Mouse (Mus musculus): ENCODE measurements around the gene Uts2b. TPM values are rescaled to one million over a fixed set of nuclear protein-coding genes. Genes with fewer than 3 reads are reported as not detected.
"Not testable (repeated sequence)": the region's sequence is repeated elsewhere in the genome, so short reads cannot be mapped to it uniquely, and the experiment has no call there.

Gene Uts2b
- polyA plus RNA-seq, 1 experiment from 2014 or later = 0.24 TPM

DNA sequence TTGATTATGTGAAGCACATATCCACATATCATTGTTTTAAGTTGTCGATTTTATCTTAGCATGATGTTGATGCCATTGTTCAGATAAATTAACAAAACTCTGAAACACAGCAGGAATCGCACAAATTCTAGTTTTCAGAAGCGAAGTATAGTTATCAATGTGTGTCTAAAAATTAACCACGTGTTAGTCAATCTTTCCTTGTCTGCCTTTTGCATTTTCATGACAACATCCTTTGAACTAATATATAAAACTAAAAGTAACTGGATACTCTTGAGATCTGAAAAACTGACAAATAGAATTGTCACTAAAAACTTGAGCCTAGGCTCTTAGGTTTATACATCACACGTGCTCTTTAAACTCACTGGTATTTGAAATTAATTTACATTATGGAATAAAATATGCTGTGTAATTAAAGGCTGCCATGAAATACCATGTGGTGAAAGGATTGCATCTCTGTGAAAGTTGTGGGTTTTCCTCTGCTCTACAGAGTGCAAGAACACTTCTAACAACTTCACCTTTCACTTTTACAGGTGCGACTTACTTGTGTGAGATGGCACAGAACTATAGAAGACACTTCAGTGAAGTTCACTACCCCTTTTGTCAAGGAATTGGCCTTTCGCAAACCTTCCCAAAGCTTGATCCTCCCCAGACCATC is 20.0 kb downstream of the Uts2b start:
- Histone ChIP-seq H3K4me1 (no peaks in the 10 kb centered on the region), H3K27ac (no peak overlapping the region), H3K9me3 (replicated peaks) (no peaks in the 10 kb centered on the region), H3K36me3 (no peaks in the 10 kb centered on the region), H3K27me3 (ENCODE audit: low read depth, poor library complexity, severe bottlenecking) (no peaks in the 10 kb centered on the region), H3K4me3 (no peak overlapping the region)
- no peak for DNase-seq (ENCODE audit: low spot score)
- 91% methylated on average over 7 of the region's 7 CpGs for WGBS

DNA sequence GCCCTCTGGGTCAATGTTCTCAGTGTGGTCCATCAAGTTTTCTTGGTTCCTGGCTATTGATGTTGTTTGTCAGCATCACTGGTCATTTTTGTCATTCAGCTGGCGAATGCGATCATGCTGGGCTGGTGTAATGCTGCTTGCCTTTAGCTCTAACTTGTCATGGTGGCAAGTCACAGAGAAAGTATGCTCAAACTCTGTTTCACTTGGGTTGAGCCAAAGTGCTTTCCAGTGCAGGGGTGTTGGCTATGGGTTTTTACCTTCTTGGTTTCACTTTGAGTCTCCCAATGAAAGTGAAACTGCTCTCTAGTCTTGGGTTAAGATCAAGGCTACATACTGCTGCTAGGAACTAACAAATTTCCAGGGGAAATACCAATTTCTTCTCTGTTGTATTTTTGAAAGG is 20.8 kb downstream of the Uts2b start:
- WGBS = 91% methylated on average over 2 of the region's 2 CpGs
- Histone ChIP-seq H3K36me3 (no peaks in the 10 kb centered on the region), H3K4me3 (no peak overlapping the region), H3K27ac (no peak overlapping the region), H3K4me1 (no peaks in the 10 kb centered on the region), H3K9me3 (replicated peaks) (no peaks in the 10 kb centered on the region), H3K27me3 (ENCODE audit: low read depth, poor library complexity, severe bottlenecking) (no peaks in the 10 kb centered on the region)
- no peak for DNase-seq (ENCODE audit: low spot score)

DNA sequence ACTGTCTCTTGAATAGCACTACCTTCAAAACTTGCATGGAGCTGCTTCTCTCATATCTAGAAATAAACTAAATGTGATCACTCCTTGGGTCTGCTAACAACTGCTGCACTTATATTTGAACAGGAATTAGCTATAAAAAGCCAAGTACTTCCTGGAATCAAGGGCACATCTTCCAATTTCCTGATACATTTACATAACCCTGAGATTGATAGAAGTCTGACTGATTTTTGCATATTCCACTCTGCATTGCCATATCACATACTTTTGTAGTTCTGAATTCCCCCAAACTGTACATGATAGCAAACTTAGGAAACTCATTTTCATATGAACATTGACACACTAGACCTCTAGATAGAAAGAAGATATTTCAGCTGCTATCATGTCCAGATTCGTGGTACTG is 21.7 kb downstream of the Uts2b start:
- Histone ChIP-seq H3K36me3 (no peaks in the 10 kb centered on the region), H3K9me3 (replicated peaks) (no peaks in the 10 kb centered on the region), H3K27ac (no peak overlapping the region), H3K27me3 (ENCODE audit: low read depth, poor library complexity, severe bottlenecking) (no peaks in the 10 kb centered on the region), H3K4me3 (no peak overlapping the region), H3K4me1 (no peaks in the 10 kb centered on the region)
- no peak for DNase-seq (ENCODE audit: low spot score)
- 72% methylated on average over 1 of the region's 1 CpGs for WGBS

DNA sequence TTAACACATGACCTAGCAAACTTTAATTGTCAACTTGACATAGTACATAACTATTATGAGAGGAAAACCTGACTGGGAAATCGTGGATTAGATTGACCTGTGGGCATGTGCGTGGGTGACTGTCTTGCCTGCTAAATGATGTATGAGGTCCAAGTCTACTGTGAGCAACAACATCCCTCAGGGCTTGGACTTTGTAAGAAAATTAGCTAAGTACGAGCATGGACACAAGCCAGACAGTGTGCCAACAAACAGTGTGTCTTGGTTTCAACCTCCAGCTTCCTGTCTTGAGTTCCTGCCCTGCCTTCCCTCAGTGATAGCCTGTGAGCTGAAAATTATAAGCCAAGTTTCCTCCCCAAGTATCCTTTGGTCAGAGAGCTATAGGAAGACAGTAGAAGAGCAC is 22.5 kb downstream of the Uts2b start:
- 77% methylated on average over 3 of the region's 3 CpGs for WGBS
- Histone ChIP-seq H3K27me3 (ENCODE audit: low read depth, poor library complexity, severe bottlenecking) (no peaks in the 10 kb centered on the region), H3K36me3 (no peaks in the 10 kb centered on the region), H3K9me3 (replicated peaks) (no peaks in the 10 kb centered on the region), H3K4me3 (no peak overlapping the region), H3K4me1 (no peaks in the 10 kb centered on the region), H3K27ac (no peak overlapping the region)
- no peak for DNase-seq (ENCODE audit: low spot score)

DNA sequence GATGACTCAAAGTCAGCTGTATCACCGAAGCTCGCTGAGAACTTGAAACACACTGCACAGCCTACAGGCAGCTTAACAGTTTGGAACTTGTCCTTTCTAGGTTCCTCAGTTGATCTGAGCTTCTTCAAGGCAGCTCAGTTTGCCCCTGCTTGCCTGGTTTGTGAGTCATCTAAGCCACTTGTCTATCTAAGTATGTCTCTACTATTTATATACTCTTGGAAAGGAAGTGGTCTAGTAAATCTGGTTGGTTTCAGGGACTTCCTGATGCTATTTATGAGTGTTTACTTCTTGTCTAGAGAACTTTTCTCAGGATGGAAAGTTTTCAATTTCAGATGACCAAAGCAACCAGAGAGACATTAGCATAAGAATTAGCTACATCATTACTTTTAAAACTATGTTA is 43.6 kb downstream of the Uts2b start:
- no peaks in the 10 kb centered on the region for H3K4me1 ChIP-seq
- no peaks in the 10 kb centered on the region for H3K36me3 ChIP-seq
- no peaks in the 10 kb centered on the region for H3K9me3 ChIP-seq (replicated peaks)
- no peak overlapping the region for H3K27ac ChIP-seq
- H3K27me3 ChIP-seq (ENCODE audit: low read depth, poor library complexity, severe bottlenecking) = no peaks in the 10 kb centered on the region
- DNase-seq (ENCODE audit: low spot score) = no peak
- WGBS = 94% methylated on average over 2 of the region's 2 CpGs
- no peak overlapping the region for H3K4me3 ChIP-seq

DNA sequence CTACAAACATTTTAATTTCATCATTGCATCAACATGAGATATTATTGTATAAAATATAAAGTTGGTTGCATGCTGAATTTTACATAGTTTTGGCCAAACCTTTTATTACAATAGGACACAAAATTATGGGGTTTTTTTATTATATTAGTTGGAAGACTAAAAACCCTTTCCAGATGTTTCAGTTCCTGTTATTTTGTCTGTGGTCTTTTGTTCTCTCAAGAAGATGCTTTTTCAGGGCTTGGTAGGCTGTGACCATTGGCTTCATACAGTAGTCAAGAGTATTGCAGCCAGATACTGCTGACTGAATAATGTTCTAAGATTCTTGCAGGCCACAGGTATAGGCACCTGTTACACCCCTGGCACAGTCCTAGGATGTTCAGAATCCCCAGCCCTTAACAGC is 48.0 kb downstream of the Uts2b start:
- no peak overlapping the region for H3K4me3 ChIP-seq
- no peak overlapping the region for H3K27ac ChIP-seq
- no peaks in the 10 kb centered on the region for H3K27me3 ChIP-seq (ENCODE audit: low read depth, poor library complexity, severe bottlenecking)
- no peaks in the 10 kb centered on the region for H3K4me1 ChIP-seq
- no peaks in the 10 kb centered on the region for H3K9me3 ChIP-seq (replicated peaks)
- DNase-seq (ENCODE audit: low spot score) = no peak
- no peaks in the 10 kb centered on the region for H3K36me3 ChIP-seq

DNA sequence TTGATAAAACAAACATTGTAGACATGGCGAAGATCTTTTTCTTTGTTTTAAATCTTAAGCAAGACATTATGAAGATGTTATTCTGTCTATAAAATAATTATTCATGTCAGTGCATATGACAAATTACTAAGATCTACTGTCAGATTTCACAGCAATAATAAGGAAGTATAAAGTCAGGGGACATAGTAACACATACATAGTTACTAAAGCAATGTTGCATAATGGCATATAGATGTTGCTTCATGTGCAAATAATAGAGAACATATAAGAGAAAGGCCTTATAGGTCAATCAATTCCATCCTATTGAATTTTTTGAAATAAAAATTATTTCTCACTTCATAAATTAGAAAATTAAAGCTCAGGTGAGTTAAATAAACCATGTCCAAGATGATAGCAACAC is 50.9 kb downstream of the Uts2b start:
- Histone ChIP-seq H3K27ac (no peak overlapping the region), H3K4me3 (no peak overlapping the region), H3K9me3 (replicated peaks) (no peaks in the 10 kb centered on the region), H3K4me1 (no peaks in the 10 kb centered on the region), H3K36me3 (no peaks in the 10 kb centered on the region), H3K27me3 (ENCODE audit: low read depth, poor library complexity, severe bottlenecking) (no peaks in the 10 kb centered on the region)
- no peak for DNase-seq (ENCODE audit: low spot score)
- 86% methylated on average over 1 of the region's 1 CpGs for WGBS

DNA sequence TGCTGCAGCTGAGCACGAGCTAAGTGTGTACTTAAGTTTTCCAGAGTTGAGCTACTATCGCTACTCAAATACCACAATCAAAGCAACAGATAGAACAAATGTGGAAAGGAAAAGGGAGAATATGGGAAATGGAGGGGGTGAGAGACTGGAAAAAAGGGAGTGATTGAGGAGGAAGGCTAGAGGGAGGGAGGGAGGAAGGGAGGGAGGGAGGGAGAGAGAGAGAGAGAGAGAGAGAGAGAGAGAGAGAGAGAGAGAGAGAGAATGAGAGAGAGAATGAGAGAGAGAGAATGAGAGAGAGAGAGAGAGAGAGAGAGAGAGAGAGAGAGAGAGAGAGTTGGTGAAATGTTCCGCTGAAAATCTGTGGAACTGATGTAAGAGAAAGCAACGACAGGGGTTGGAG is 62.9 kb downstream of the Uts2b start, which contains the start of gene Ostn:
Gene Ostn, plus strand, starts transcription at position 301 of the 400 bp plus-strand sequence.
- 80% methylated on average over 4 of the region's 4 CpGs for WGBS
- H3K4me3 ChIP-seq; DNase-seq (ENCODE audit: low spot score); H3K9me3 ChIP-seq (replicated peaks); H3K36me3 ChIP-seq; H3K27me3 ChIP-seq (ENCODE audit: low read depth, poor library complexity, severe bottlenecking); H3K27ac ChIP-seq; H3K4me1 ChIP-seq: not testable (repeated sequence)

Other genes starting within 250 kb of the Uts2b start
- gene Ostn, start 62.8 kb downstream of the Uts2b start, polyA plus RNA-seq (2016; fragmentation: Nextera tagmentation; extraction: Ambion mirVana) = not detected in 2 replicates
- 46.7 and 49.2 TPM in 2 replicates for gene Ccdc50, start 18.6 kb upstream of the Uts2b start, polyA plus RNA-seq (2016; fragmentation: Nextera tagmentation; extraction: Ambion mirVana)